Mouse (Mus musculus) bone marrow macrophage, adult 2 months (primary cell): ENCODE measurements around the gene Cep162. TPM values are rescaled to one million over a fixed set of nuclear protein-coding genes. Genes with fewer than 3 reads are reported as not detected.

Experiments used
- H3K27ac ChIP-seq: 2 replicates; pipeline ENCODE4 v1.5.1; 2012; ENCODE audit warnings: low read depth, low read length; ENCODE audit not compliant: insufficient read depth
- H3K4me1 ChIP-seq: 2 replicates; pipeline ENCODE4 v1.6.1; 2012; ENCODE audit warnings: low read length; ENCODE audit not compliant: control insufficient read depth, insufficient read depth
- H3K4me3 ChIP-seq: 2 replicates; pipeline ENCODE4 v1.5.1; 2012; ENCODE audit warnings: mild to moderate bottlenecking, low read length, moderate library complexity; ENCODE audit not compliant: insufficient read depth
- CTCF ChIP-seq: IDR thresholded peaks from 2 replicates; pipeline ENCODE4 v1.5.1; 2012; ENCODE audit warnings: low read depth, mild to moderate bottlenecking, low read length, moderate library complexity
- POLR2A ChIP-seq: IDR thresholded peaks from 2 replicates; pipeline ENCODE4 v1.6.1; 2012; ENCODE audit warnings: mild to moderate bottlenecking, low read depth, low read length, borderline replicate concordance
- polyA plus RNA-seq: library from polyadenylated mRNA; stranded (reverse); fragments of >200 nt; gene quantifications from 2 replicates; pipeline ENCODE4 v1.2.4, GENCODE M21; 2012; ENCODE audit not compliant: missing spikeins, insufficient read depth, insufficient read length

Gene Cep162
- polyA plus RNA-seq, 1 experiment = 8.9 TPM

DNA sequence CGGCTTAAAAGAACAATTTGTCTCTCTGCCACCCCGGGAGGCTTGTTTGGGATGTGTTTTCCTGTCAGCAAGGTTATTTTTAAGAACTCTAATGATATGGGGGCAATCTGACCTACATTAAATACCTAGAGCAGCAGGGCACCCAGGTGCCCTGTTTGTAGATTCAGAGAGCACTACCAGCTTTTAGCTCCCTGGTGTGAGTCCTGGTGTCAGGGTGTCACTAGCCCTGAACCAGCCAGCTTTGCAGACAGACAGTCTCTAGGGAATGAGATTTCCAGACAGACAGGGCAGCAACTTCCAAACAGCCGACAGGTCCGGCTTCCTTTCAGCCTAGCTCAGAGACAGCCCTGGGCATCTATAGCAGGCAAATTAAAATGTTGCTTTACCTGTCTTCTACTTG lies 92.8 kb downstream of the Cep162 start:
- no peak overlapping the region for H3K27ac ChIP-seq
- no peak overlapping the region for H3K4me3 ChIP-seq
- no peaks in the 10 kb centered on the region for H3K4me1 ChIP-seq
- TF ChIP-seq POLR2A = no peak
- TF ChIP-seq CTCF = no peak

GRCm38 (mm10) chr9:87152641-87153325 lies 102.6 kb downstream of the Cep162 start:
- H3K27ac ChIP-seq = peak overlapping the region; percentile 36
- H3K4me3 ChIP-seq = no peak overlapping the region
- peaks cover 5% of the 10 kb centered on the region for H3K4me1 ChIP-seq
- TF ChIP-seq POLR2A (no peak), CTCF (no peak)

DNA sequence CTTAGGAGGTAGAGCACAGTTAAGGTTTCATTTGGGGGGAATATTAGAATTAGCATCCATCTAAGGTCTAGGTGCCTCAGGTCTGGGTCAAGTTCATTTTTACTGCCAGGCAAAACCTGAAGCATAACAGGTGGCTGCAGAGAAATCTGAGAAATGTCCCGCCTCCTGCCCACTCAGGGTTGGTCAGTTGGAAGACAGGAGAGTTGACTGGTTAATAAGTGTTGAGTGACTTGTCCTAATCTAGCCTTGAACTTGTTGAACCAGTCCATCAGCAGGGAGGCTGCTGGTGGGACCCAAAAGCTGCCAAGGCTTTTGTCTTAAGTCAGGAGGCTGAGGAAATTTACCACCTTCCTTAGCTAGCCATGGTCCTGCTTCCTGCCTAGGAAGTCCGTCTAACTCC lies 107.4 kb downstream of the Cep162 start:
- TF ChIP-seq CTCF (no peak), POLR2A (no peak)
- no peaks in the 10 kb centered on the region for H3K4me1 ChIP-seq
- H3K4me3 ChIP-seq = no peak overlapping the region
- H3K27ac ChIP-seq = no peak overlapping the region

DNA sequence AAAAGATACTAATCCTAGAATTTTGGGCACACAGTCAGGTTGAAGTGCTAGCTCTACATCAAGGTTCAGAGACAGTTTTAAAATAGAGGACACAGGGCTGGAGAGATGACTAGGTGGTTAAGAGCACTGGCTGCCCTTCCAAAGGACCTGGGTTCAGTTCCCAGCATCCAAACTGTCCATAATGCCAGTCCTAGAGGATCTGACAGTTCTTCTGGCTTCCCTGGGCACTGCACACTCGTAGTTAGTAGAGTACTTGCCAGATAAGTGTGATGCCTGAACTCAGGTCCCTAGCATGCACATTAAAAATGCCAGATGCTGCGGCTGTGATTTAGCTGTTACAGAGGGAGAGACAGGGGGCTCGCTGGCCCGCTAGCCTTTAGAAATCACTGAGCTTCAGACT lies 108.9 kb downstream of the Cep162 start:
- H3K4me1 ChIP-seq = no peaks in the 10 kb centered on the region
- no peak overlapping the region for H3K4me3 ChIP-seq
- TF ChIP-seq POLR2A = no peak
- no peak for TF ChIP-seq CTCF
- H3K27ac ChIP-seq = no peak overlapping the region

DNA sequence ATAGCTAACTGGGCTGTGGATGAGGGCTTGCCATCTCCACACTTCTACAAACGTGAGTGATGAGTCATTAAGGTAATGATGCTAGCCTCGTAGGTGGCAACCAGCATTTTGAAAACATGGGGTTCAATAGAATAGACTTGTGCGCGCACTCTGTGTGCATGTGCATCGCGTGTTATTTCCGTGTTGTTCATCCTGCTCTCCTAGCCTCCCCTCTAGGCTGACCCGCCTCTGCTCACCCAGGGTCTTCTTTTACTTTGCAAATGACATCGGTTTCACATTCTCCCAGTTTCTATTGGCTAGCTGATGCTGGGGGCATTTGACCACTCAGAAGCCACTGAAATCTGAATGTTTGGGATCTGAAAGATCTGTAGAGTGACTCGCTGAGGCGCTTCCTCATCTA lies 109.7 kb downstream of the Cep162 start:
- no peak overlapping the region for H3K4me3 ChIP-seq
- no peak for TF ChIP-seq POLR2A
- H3K4me1 ChIP-seq = no peaks in the 10 kb centered on the region
- no peak overlapping the region for H3K27ac ChIP-seq

DNA sequence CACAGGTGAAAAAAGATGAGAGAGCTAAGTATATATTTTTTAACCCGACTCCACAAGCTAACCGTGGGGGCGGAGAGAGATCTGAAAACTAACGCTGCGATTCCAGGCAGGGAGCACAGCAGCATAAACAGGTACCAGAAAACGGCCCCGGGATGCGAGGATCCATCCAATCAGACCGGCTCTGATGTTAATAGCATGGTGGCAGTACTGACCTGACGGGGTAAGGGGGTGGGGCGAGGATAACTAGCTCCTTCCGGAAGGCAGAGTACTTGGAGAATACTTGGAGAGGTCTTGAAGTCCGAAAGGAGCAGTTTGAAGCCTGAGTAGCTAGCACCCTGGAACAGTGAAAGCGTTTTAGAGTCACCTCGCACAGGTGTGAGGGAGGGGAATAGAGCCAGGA lies 110.2 kb downstream of the Cep162 start:
- TF ChIP-seq CTCF (no peak), POLR2A (no peak)
- H3K4me1 ChIP-seq = no peaks in the 10 kb centered on the region
- H3K27ac ChIP-seq = no peak overlapping the region
- H3K4me3 ChIP-seq = no peak overlapping the region

DNA sequence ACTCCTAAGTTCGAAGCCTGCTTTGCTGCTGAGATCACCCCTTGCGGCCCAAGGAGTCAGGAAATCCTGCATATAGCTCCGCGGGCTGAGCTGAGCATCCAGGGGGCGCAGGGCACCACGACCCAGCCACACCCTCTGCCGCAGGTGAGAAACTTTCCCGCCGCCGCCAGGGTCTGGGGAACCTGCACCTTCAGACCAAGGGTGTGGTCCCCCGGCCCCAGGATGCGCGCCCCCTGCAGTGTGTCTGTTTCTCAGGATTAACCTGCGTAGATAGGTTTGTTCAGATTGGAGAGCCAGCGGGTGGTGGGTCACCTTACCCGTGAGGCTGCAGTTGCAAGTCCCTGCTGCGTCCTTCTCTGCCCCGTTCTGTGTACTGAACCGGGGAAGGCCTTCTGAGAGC lies 110.8 kb downstream of the Cep162 start:
- H3K27ac ChIP-seq = no peak overlapping the region
- no peak for TF ChIP-seq POLR2A
- peak overlapping the region; percentile 25 for H3K4me3 ChIP-seq
- H3K4me1 ChIP-seq = no peaks in the 10 kb centered on the region

GRCm38 (mm10) chr9:87144106-87144505 lies 111.2 kb downstream of the Cep162 start, which contains the start of gene Mrap2:
Gene Mrap2 (plus strand): TSS chr9:87144306.
- H3K4me3 ChIP-seq = peak within 1 kb of the TSS; percentile 25
- H3K27ac ChIP-seq = no peak within 1 kb of the TSS
- TF ChIP-seq CTCF = no peak
- no peak for TF ChIP-seq POLR2A
- no peaks in the 10 kb centered on the region for H3K4me1 ChIP-seq

GRCm38 (mm10) chr9:87143076-87143475 lies 112.3 kb downstream of the Cep162 start:
- Histone ChIP-seq H3K4me1 (no peaks in the 10 kb centered on the region), H3K4me3 (no peak overlapping the region), H3K27ac (no peak overlapping the region)
- no peak for TF ChIP-seq POLR2A
- no peak for TF ChIP-seq CTCF

Other genes with a start within 250 kb of the Cep162 start
- gene Ripply2, start 240.0 kb downstream of the Cep162 start, polyA plus RNA-seq = not detected in 2 replicates
- 109 and 121 TPM in 2 replicates for gene Cyb5r4, start 233.5 kb downstream of the Cep162 start, polyA plus RNA-seq
- gene Mrap2, start 111.2 kb downstream of the Cep162 start, polyA plus RNA-seq = not detected in 2 replicates